Mouse (Mus musculus) lung, embryonic 14.5 days (tissue): Measurements from ENCODE around the gene Mcemp1. TPM values are rescaled to one million over a fixed set of nuclear protein-coding genes. Genes with fewer than 3 reads are reported as not detected.
A peak's percentile ranks its signal among the peaks of the same experiment; 100 is the strongest.

Source experiments
- ATAC-seq: fragments of 200-750 bp; cut with Nextera tagmentation; 2 replicates; pipeline ENCODE4 v1.8.0; 2017; ENCODE audit warnings: mild to moderate bottlenecking, moderate TSS enrichment, moderate library complexity; ENCODE audit not compliant: insufficient read depth
- DNase-seq: peaks from one replicate; pipeline ENCODE4 v3.0.0-alpha.2; 2015
- H3K27ac ChIP-seq: fragments of 300-500 bp; sonication (generic); 2 replicates; pipeline ENCODE4 v1.5.1; 2014; ENCODE audit warnings: low read depth, mild to moderate bottlenecking, moderate library complexity
- H3K27me3 ChIP-seq: fragments of 300-500 bp; sonication (generic); 2 replicates; pipeline ENCODE4 v1.6.1; 2014; ENCODE audit warnings: low read length, control low read depth; ENCODE audit not compliant: insufficient read depth
- H3K36me3 ChIP-seq: fragments of 300-500 bp; sonication (generic); 2 replicates; pipeline ENCODE4 v1.6.1; 2014; ENCODE audit warnings: control low read depth; ENCODE audit not compliant: insufficient read depth
- H3K4me1 ChIP-seq: fragments of 300-500 bp; sonication (generic); 2 replicates; pipeline ENCODE4 v1.6.1; 2014; ENCODE audit warnings: antibody characterized with exemption, control low read depth; ENCODE audit not compliant: insufficient read depth
- H3K4me2 ChIP-seq: fragments of 300-500 bp; sonication (generic); 2 replicates; pipeline ENCODE4 v1.6.1; 2014; ENCODE audit warnings: mild to moderate bottlenecking
- H3K4me3 ChIP-seq: fragments of 300-500 bp; sonication (generic); 2 replicates; pipeline ENCODE4 v1.5.1; 2014; ENCODE audit warnings: low read depth, low read length
- H3K9ac ChIP-seq: fragments of 300-500 bp; sonication (generic); 2 replicates; pipeline ENCODE4 v1.6.1; 2014
- H3K9me3 ChIP-seq: fragments of 300-500 bp; sonication (generic); 2 replicates; pipeline ENCODE4 v1.6.1; 2016; ENCODE audit warnings: low read depth, low read length, control low read depth
- CTCF ChIP-seq: IDR thresholded peaks from 2 replicates; pipeline ENCODE4 v1.5.1; 2016; ENCODE audit warnings: antibody characterized with exemption, low read depth
- WGBS: fragments of 180-500 bp; shearing (Covaris S2); extraction: QIAGEN DNeasy Blood & Tissue Kit; methylation state at CpG from one replicate; pipeline ENCODE4 v1.1.7; 2014; 5-methylcytosine and 5-hydroxymethylcytosine counted together
- polyA plus RNA-seq: library from polyadenylated mRNA; unstranded; fragments of >200 nt; fragmentation: Nextera tagmentation; extraction: Ambion mirVana; gene quantifications from 2 replicates; pipeline ENCODE4 v1.2.1, GENCODE M21; 2014

Gene Mcemp1
- 0.79 and 0.87 TPM in 2 replicates for polyA plus RNA-seq

DNA sequence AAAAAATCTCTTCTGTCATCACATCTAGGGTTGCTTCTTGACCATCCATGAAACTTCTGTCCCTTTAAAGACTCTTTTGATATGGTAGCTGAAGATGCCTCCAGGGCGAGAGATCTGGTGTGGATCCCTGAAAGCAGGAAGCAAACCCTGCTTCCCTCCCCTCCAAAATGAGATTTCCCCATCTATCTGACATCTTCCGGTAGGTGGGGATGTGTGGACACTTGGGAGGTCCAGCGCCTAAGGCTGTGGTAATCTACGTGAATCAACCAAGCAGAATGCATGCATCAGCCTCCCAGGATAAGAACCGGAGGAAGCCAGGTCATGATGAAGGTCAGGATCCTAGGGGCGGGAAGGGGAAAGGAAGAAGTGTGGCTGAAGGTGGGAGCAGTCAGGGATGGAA is at the start of gene Mcemp1:
TSS of gene Mcemp1 (plus strand) at position 248 of the 400 bp plus-strand sequence.
- no peaks in the 10 kb centered on the region for H3K4me1 ChIP-seq
- H3K36me3 ChIP-seq, result no peaks in the 10 kb centered on the region
- H3K27me3 ChIP-seq, result no peaks in the 10 kb centered on the region
- no peak within 1 kb of the TSS for H3K4me2 ChIP-seq
- DNase-seq (no peak), ATAC-seq (no peak)
- no peak within 1 kb of the TSS for H3K27ac ChIP-seq
- no peak within 1 kb of the TSS for H3K4me3 ChIP-seq
- no peaks in the 10 kb centered on the region for H3K9me3 ChIP-seq
- no peak for TF ChIP-seq CTCF
- 71% methylated on average over 6 of the region's 6 CpGs for whole genome bisulfite sequencing
- no peak within 1 kb of the TSS for H3K9ac ChIP-seq

DNA sequence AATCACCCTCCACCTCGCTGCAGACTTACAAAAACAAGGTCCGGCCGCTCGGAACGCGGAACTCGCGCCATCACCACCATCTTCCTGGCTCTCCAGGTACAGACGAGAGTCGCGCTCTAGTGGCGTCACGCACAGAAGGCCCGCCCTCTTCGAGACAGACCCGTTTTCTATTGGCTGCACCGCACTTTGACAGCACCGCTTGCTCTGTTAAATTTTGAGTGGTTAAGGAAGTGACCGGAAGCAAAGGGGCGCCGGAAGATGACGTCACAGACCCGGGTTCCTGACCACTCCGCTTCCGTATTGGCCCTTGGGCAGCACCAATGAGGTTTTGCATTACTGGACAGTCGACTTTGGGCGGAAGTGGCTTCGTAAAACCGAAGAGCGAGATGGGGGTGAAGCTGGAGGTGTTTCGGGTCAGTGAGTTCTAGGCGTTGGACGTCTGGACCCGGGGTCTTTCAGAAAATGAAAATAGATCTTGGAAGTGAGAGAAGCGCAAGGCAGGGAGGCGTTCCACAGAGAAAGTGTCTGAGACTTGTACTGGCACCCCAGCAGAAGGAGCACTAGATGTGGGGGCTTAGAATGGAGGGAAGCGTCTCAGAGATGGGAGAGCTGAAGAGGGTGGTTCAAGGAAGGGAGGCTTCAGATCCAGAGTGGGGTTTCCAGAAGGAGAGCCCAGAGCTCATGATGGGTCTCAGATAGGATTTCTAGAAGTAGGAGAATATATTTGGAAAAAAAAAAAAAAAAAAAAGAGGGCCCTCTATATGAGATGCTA is 44.2 kb upstream of the Mcemp1 start, which contains the start of the genes Xab2 and Pet100:
TSS of gene Xab2 (minus strand) at position 118 of the 772 bp plus-strand sequence.
TSS of gene Pet100 (plus strand) at position 350 of the 772 bp plus-strand sequence.
- H3K4me2 ChIP-seq, result peak within 1 kb of the TSS; percentile 88
- DNase-seq (peak; percentile 100), ATAC-seq (peak; percentile 99)
- H3K27ac ChIP-seq, result no peak within 1 kb of the TSS
- under 1% methylated on average over 37 of the region's 37 CpGs for WGBS
- H3K9ac ChIP-seq, result peak within 1 kb of the TSS; percentile 73
- no peaks in the 10 kb centered on the region for H3K9me3 ChIP-seq
- no peak for TF ChIP-seq CTCF
- H3K4me1 ChIP-seq, result peaks cover 3% of the 10 kb centered on the region; the same call in 1 of the 2 replicates
- H3K4me3 ChIP-seq, result peak within 1 kb of the TSS; percentile 87
- no peaks in the 10 kb centered on the region for H3K27me3 ChIP-seq
- peaks cover 20% of the 10 kb centered on the region for H3K36me3 ChIP-seq

DNA sequence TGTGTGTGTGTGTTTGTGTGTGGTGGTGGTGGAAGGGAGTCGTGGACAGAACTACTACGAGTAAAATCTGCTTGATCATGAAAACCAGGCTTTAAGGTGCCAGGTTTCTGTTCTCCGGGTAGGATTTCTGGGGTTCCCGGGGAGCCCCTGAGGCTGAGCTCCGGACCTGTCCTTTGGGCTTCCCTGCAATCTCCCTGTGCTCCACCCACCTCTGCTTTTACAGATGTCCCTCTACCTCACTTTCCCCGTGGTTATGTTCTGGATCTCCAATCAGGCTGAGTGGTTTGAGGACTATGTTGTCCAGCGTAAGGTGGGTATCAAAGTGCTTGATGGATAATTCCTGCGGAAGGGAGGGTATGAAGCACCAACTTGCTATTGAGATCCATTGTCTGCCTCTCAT is 43.4 kb upstream of the Mcemp1 start:
- no peak for TF ChIP-seq CTCF
- no peak for DNase-seq
- peak overlapping the region; percentile 87 for H3K4me3 ChIP-seq
- no peaks in the 10 kb centered on the region for H3K27me3 ChIP-seq
- H3K9me3 ChIP-seq, result no peaks in the 10 kb centered on the region
- H3K36me3 ChIP-seq, result peaks cover 14% of the 10 kb centered on the region
- H3K9ac ChIP-seq, result peak overlapping the region; percentile 55
- no peak overlapping the region for H3K27ac ChIP-seq
- WGBS, result 63% methylated on average over 8 of the region's 8 CpGs
- peaks cover 3% of the 10 kb centered on the region; the same call in 1 of the 2 replicates for H3K4me1 ChIP-seq
- ATAC-seq, result no peak
- peak overlapping the region; percentile 69 for H3K4me2 ChIP-seq

DNA sequence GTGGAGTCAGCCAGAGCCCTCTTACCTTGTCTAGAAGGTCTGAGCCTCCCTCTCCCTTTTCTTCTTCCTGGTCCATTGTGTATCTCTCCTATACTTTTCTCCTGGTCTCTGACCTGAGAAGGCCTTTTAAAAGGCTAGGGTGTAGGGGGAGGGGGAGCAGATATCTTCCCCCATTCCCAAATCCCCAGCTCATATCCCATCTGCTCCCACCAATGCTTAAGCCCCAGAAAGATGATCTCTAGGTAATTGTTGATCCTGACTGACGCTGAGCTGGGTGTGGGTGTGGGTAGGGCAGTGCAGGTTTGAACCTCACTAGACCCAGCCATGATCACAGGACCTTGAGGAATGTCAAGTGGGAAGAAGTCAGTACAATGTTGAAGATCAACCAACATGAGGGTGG is 40.1 kb upstream of the Mcemp1 start, which contains the start of gene Pcp2:
TSS of gene Pcp2 (minus strand) at position 101 of the 400 bp plus-strand sequence.
- no peak for TF ChIP-seq CTCF
- H3K9me3 ChIP-seq, result no peaks in the 10 kb centered on the region
- ATAC-seq, result no peak

DNA sequence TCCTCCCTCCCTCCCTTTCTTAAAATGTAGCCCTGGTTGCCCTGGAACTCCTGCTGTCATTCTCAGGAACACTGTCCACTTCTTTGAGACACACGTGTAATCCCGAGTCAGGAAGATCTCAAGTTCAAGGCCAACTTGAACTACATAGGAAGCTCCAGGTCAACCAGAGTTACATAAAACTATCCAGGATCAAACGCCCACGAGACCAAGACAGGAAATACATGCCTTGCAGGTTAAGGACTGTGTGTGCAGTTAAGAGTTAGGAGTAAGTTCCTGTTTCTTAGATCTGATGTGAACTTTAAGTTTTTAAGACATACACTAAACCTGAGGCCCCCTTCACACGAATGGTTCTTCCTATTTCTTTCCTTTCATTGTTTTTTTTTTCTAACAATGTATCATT is 38.6 kb upstream of the Mcemp1 start:
- H3K27ac ChIP-seq, result no peak overlapping the region
- TF ChIP-seq CTCF, result no peak
- H3K9ac ChIP-seq, result no peak overlapping the region
- no peak overlapping the region for H3K4me2 ChIP-seq
- no peak for DNase-seq
- 0 out of 2 replicates have a peak, but pooled peaks cover 5% of the 10 kb centered on the region for H3K27me3 ChIP-seq
- H3K4me1 ChIP-seq, result no peaks in the 10 kb centered on the region
- ATAC-seq, result no peak
- WGBS, result 45% methylated on average over 5 of the region's 5 CpGs
- no peaks in the 10 kb centered on the region for H3K36me3 ChIP-seq
- H3K4me3 ChIP-seq, result no peak overlapping the region
- no peaks in the 10 kb centered on the region for H3K9me3 ChIP-seq

More for the DNA sequence above, 40.1 kb upstream of the Mcemp1 start, which contains the start of gene Pcp2:
- no peak within 1 kb of the TSS for H3K27ac ChIP-seq
- H3K4me3 ChIP-seq, result no peak within 1 kb of the TSS
- no peak within 1 kb of the TSS for H3K4me2 ChIP-seq
- H3K9ac ChIP-seq, result no peak within 1 kb of the TSS
- H3K27me3 ChIP-seq, result 0 out of 2 replicates have a peak, but pooled peaks cover 5% of the 10 kb centered on the region
- WGBS, result 64% methylated on average over 1 of the region's 1 CpGs
- no peaks in the 10 kb centered on the region for H3K36me3 ChIP-seq
- no peaks in the 10 kb centered on the region for H3K4me1 ChIP-seq
- DNase-seq, result no peak

DNA sequence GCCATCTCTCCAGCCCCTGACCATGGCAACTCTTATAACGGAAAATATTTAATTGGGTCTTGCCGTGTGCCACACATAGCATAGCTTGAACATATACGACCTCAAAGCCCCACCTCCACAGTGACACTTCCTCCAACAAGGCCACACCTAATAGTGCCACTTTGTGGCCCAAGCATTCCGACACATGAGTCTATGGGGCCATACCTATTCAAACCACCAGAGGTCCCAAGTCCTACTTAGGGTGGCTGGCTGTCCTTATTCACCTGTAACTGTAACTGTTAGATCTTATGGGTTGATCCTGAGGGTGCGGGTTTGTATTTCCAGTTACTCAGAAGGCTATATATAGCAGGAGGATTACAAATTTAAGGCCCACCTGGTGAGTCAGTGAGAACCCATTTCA is 37.5 kb upstream of the Mcemp1 start:
- DNase-seq (peak; percentile 43), ATAC-seq (no peak)
- Histone ChIP-seq H3K9ac (no peak overlapping the region), H3K27ac (no peak overlapping the region), H3K27me3 (0 out of 2 replicates have a peak, but pooled peaks cover 5% of the 10 kb centered on the region), H3K4me2 (no peak overlapping the region), H3K4me1 (no peaks in the 10 kb centered on the region), H3K4me3 (no peak overlapping the region), H3K36me3 (no peaks in the 10 kb centered on the region), H3K9me3 (no peaks in the 10 kb centered on the region)
- 29% methylated on average over 5 of the region's 5 CpGs for WGBS
- peak; percentile 60 for TF ChIP-seq CTCF
